In genomic region chr15:26620279-26620678, GRCm38 (mm10) we compare ENCODE assay signal across 9 mouse cellular contexts.
DNase-seq lines count a peak whose midpoint lies in the region; ATAC-seq and TF ChIP-seq lines count a peak whose summit lies in the region.
"Had no signal": no experiment of that assay in that cellular context is flagged by ENCODE, and none has a peak within 500 bp of the region (broad histone marks: within the 10 kb centered on the region; RNA-seq: fewer than 3 reads in every experiment).

No protein-coding gene starts in this region.

- peak; percentile 27 to 37 for DNase-seq in cerebellum, adult 18-20 months
- peak; percentile 8 to 43 for DNase-seq in adrenal gland, postnatal 4 days (ENCODE audit: low spot score in 2 of 2)
- DNase-seq in hindbrain, postnatal 0 days (ENCODE audit: low spot score) = peak; percentile 88
- peak; percentile 51 for DNase-seq in limb, embryonic 14.5 days (ENCODE audit: low spot score)
- DNase-seq in ovary, postnatal 10 days (ENCODE audit: low spot score) = peak; percentile 29
- no peak for DNase-seq in thymus, postnatal 10 days (ENCODE audit: low spot score in 2 of 2)

- peak; percentile 88 for TF ChIP-seq CTCF in hindbrain, postnatal 0 days (IDR thresholded peaks at IDR 0.05; ENCODE audit: low read depth)

- no peak overlapping the region for H3K27ac ChIP-seq in forebrain, embryonic 15.5 days (replicated peaks)
- H3K27ac ChIP-seq in hindbrain, postnatal 0 days = no peak overlapping the region
- peak overlapping the region; percentile 35; the same call in 1 of the 2 replicates for H3K27ac ChIP-seq in limb, embryonic 14.5 days (replicated peaks; ENCODE audit: low read depth, low read length)
- H3K27ac ChIP-seq: macrophage had no signal

- TF ChIP-seq POLR2A in limb, embryonic 14.5 days (IDR thresholded peaks at IDR 0.05; ENCODE audit: borderline replicate concordance, extremely low read depth, insufficient read depth, insufficient read length) = no peak

- no peaks in the 10 kb centered on the region for H3K9me3 ChIP-seq in forebrain, embryonic 15.5 days
- no peaks in the 10 kb centered on the region for H3K9me3 ChIP-seq in hindbrain, postnatal 0 days (ENCODE audit: low read length)
- H3K9me3 ChIP-seq in limb, embryonic 14.5 days (ENCODE audit: control insufficient read depth, low read length) = no peaks in the 10 kb centered on the region

- WGBS in forebrain, embryonic 15.5 days = 23% methylated on average over 5 of the region's 5 CpGs
- WGBS in hindbrain, postnatal 0 days = 16% methylated on average over 5 of the region's 5 CpGs
- WGBS in limb, embryonic 14.5 days = 37% methylated on average over 5 of the region's 5 CpGs

- H3K4me3 ChIP-seq in forebrain, embryonic 15.5 days = no peak overlapping the region
- no peak overlapping the region for H3K4me3 ChIP-seq in hindbrain, postnatal 0 days (ENCODE audit: low read length)
- H3K4me3 ChIP-seq in limb, embryonic 14.5 days (replicated peaks; ENCODE audit: low read length) = no peak overlapping the region

- H3K27me3 ChIP-seq in forebrain, embryonic 15.5 days = no peaks in the 10 kb centered on the region
- H3K27me3 ChIP-seq in hindbrain, postnatal 0 days (ENCODE audit: insufficient read depth, low read length) = no peaks in the 10 kb centered on the region
- H3K27me3 ChIP-seq in limb, embryonic 14.5 days (ENCODE audit: control insufficient read depth, insufficient read depth, low read length) = no peaks in the 10 kb centered on the region

- no peak for ATAC-seq in cerebellum, adult (ENCODE audit: insufficient number of reproducible peaks, low FRiP score, low TSS enrichment)
- peak; percentile 76 for ATAC-seq in forebrain, embryonic 15.5 days (replicated peaks)
- peak; percentile 79; the same call in 1 of the 2 replicates for ATAC-seq in hindbrain, postnatal 0 days
- peak; percentile 65; the same call in 1 of the 2 replicates for ATAC-seq in limb, embryonic 14.5 days (ENCODE audit: low FRiP score, low read depth)

- no peaks in the 10 kb centered on the region for H3K36me3 ChIP-seq in forebrain, embryonic 15.5 days
- no peaks in the 10 kb centered on the region for H3K36me3 ChIP-seq in hindbrain, postnatal 0 days (ENCODE audit: insufficient read depth, low read length)
- no peaks in the 10 kb centered on the region for H3K36me3 ChIP-seq in limb, embryonic 14.5 days (ENCODE audit: control insufficient read depth, insufficient read depth, low read length)

- peaks cover 12% of the 10 kb centered on the region for H3K4me1 ChIP-seq in forebrain, embryonic 15.5 days
- H3K4me1 ChIP-seq in hindbrain, postnatal 0 days (ENCODE audit: insufficient read depth, low read length) = no peaks in the 10 kb centered on the region
- peaks cover 9% of the 10 kb centered on the region for H3K4me1 ChIP-seq in limb, embryonic 14.5 days (ENCODE audit: control insufficient read depth, insufficient read depth, low read length)

- H3K9ac ChIP-seq in forebrain, embryonic 15.5 days (replicated peaks) = no peak overlapping the region
- H3K9ac ChIP-seq in hindbrain, postnatal 0 days (replicated peaks; ENCODE audit: low read length) = no peak overlapping the region
- no peak overlapping the region for H3K9ac ChIP-seq in limb, embryonic 14.5 days (ENCODE audit: low read depth, low read length, severe bottlenecking)

- no peak overlapping the region for H3K4me2 ChIP-seq in forebrain, embryonic 15.5 days (replicated peaks)
- no peak overlapping the region for H3K4me2 ChIP-seq in hindbrain, postnatal 0 days (ENCODE audit: low read depth, low read length)
- H3K4me2 ChIP-seq in limb, embryonic 14.5 days (replicated peaks; ENCODE audit: low read depth, low read length, severe bottlenecking) = no peak overlapping the region

Comparison
In these comparisons a context has a peak if more than half of its experiments do, and no peak if none do; other contexts are left out.
1. DNase-seq: peak in cerebellum, adult 18-20 months (2 of 2), adrenal gland, postnatal 4 days (2 of 2), hindbrain, postnatal 0 days (single experiment), limb, embryonic 14.5 days (single experiment) and ovary, postnatal 10 days (single experiment); none in thymus, postnatal 10 days (0 of 2).